15 mouse cellular contexts compared by ENCODE assay signal in genomic region chr5:151112743-151113142, GRCm38 (mm10).
DNase-seq lines count a peak whose midpoint lies in the region; TF ChIP-seq lines count a peak whose summit lies in the region.
"Had no signal": no experiment of that assay in that cellular context is flagged by ENCODE, and none has a peak within 500 bp of the region (broad histone marks: within the 10 kb centered on the region; RNA-seq: fewer than 3 reads in every experiment).

No protein-coding gene starts in this region.

- TF ChIP-seq CTCF in layer of hippocampus, adult 2 months (conservative IDR thresholded peaks at IDR 0.05), result no peak

- DNase-seq in gastrocnemius, postnatal 25 days, result peak; percentile 26
- no peak for DNase-seq in gastrocnemius, adult 18-20 months (ENCODE audit: low spot score)
- no peak for DNase-seq in layer of hippocampus, adult 2 months (ENCODE audit: low spot score in 2 of 2)
- no peak for DNase-seq in layer of hippocampus, postnatal 10 days (ENCODE audit: low spot score in 2 of 2)
- no peak for DNase-seq in thymus, adult 18-20 months
- DNase-seq in right cerebral cortex, adult 18-20 months, result no peak
- DNase-seq: cerebellum, postnatal 36 days; thymus, postnatal 14 days had no signal

- 0 out of 2 replicates have a peak overlapping the region, but pooled peaks have one; percentile 0 for H3K27ac ChIP-seq in layer of hippocampus, adult 2 months
- H3K27ac ChIP-seq in brown adipose tissue, adult 24 weeks (replicated peaks; ENCODE audit: low read depth, low read length), result 0 out of 2 replicates have a peak overlapping the region, but pooled peaks have one; percentile 49
- H3K27ac ChIP-seq: embryonic facial prominence, embryonic 12.5 days; forebrain, embryonic 12.5 days; heart, adult 2 months; hindbrain, embryonic 12.5 days; kidney, postnatal 0 days; liver, embryonic 14.5 days had no signal

- H3K4me1 ChIP-seq in brown adipose tissue, adult 24 weeks (ENCODE audit: control insufficient read depth, insufficient read depth, insufficient read length, low read length), result peaks cover 37% of the 10 kb centered on the region
- H3K4me1 ChIP-seq: forebrain, embryonic 12.5 days had no signal

- no peak overlapping the region for H3K4me3 ChIP-seq in layer of hippocampus, adult 2 months
- no peak overlapping the region for H3K4me3 ChIP-seq in brown adipose tissue, adult 24 weeks (ENCODE audit: insufficient read depth, low read depth, low read length)
- H3K4me3 ChIP-seq: embryonic facial prominence, embryonic 12.5 days; forebrain, embryonic 12.5 days; heart, adult 2 months; hindbrain, embryonic 12.5 days had no signal
